ENCODE assay signal across 9 mouse cellular contexts in the genomic region with DNA sequence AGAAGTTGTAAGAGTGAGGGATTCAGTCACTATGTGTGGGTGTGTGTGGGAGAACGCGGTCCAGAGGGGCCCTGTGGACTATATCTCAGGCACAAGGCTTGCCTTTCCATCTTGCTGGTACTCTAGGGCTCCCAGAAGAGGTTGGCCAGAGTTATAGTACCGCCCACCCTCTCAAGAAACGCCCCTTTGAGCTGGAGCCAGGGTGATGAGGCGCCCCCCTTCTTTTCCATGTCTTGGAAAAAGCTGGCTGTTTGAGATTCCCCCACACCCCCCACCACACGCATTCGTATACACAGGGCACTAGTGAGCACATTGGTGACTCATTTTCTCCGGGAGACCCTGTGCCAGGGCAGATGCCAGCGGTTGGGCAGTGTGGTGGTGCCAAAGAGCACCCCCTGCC. TPM values are rescaled to one million over a fixed set of nuclear protein-coding genes. Genes with fewer than 3 reads are reported as not detected.
DNase-seq lines count a peak whose midpoint lies in the region; ATAC-seq and TF ChIP-seq lines count a peak whose summit lies in the region.
"Had no signal": no experiment of that assay in that cellular context is flagged by ENCODE, and none has a peak within 500 bp of the region (broad histone marks: within the 10 kb centered on the region; RNA-seq: fewer than 3 reads in every experiment).

No protein-coding gene starts in this region.

- H3K27me3 ChIP-seq in liver, adult 2 months (ENCODE audit: control insufficient read depth, insufficient read depth, low read length): no peaks in the 10 kb centered on the region
- peaks cover 43% of the 10 kb centered on the region for H3K27me3 ChIP-seq in heart, embryonic 12.5 days (replicated peaks)
- H3K27me3 ChIP-seq in limb, embryonic 10.5 days (ENCODE audit: low read depth, poor library complexity, severe bottlenecking): peaks cover 30% of the 10 kb centered on the region
- peaks cover 63% of the 10 kb centered on the region for H3K27me3 ChIP-seq in neural tube, embryonic 13.5 days

- H3K36me3 ChIP-seq in liver, adult 2 months (ENCODE audit: control insufficient read depth, insufficient read depth, low read length): no peaks in the 10 kb centered on the region
- H3K36me3 ChIP-seq in heart, embryonic 12.5 days: no peaks in the 10 kb centered on the region
- H3K36me3 ChIP-seq in limb, embryonic 10.5 days: peaks cover 10% of the 10 kb centered on the region
- no peaks in the 10 kb centered on the region for H3K36me3 ChIP-seq in neural tube, embryonic 13.5 days

- H3K4me2 ChIP-seq in heart, embryonic 12.5 days: peak overlapping the region; percentile 99
- peak overlapping the region; percentile 100 for H3K4me2 ChIP-seq in neural tube, embryonic 13.5 days

- 63% methylated on average over 9 of the region's 9 CpGs for WGBS in liver, adult 2 months
- WGBS in heart, embryonic 12.5 days: 35% methylated on average over 9 of the region's 9 CpGs
- 34% methylated on average over 9 of the region's 9 CpGs for WGBS in limb, embryonic 10.5 days
- 32% methylated on average over 9 of the region's 9 CpGs for WGBS in neural tube, embryonic 13.5 days

- H3K9me3 ChIP-seq in heart, embryonic 12.5 days (replicated peaks): no peaks in the 10 kb centered on the region
- no peaks in the 10 kb centered on the region for H3K9me3 ChIP-seq in limb, embryonic 10.5 days (replicated peaks)
- H3K9me3 ChIP-seq in neural tube, embryonic 13.5 days: no peaks in the 10 kb centered on the region

- no peak for TF ChIP-seq POLR2A in liver, adult 2 months (IDR thresholded peaks at IDR 0.05; ENCODE audit: extremely low read depth, insufficient read depth, low read length)

- DNase-seq in liver, adult 2 months (ENCODE audit: extremely low read depth, low read depth, low spot score): no peak
- DNase-seq in liver: no peak
- peak; percentile 35 for DNase-seq in limb, embryonic 10.5 days (ENCODE audit: low spot score)
- DNase-seq in cerebellum, adult 11 months: no peak
- no peak for DNase-seq in left cerebral cortex, postnatal 36 days (ENCODE audit: low spot score in 2 of 2)
- DNase-seq in thymus, adult 18-20 months: no peak

- no peak for TF ChIP-seq CTCF in liver, adult 2 months (IDR thresholded peaks at IDR 0.05; ENCODE audit: low read depth, low read length)

- peak overlapping the region; percentile 82; the same call in 1 of the 2 replicates for H3K4me3 ChIP-seq in liver, adult 2 months (ENCODE audit: insufficient read depth, low read depth, low read length)
- H3K4me3 ChIP-seq in heart, embryonic 12.5 days: peak overlapping the region; percentile 78
- peak overlapping the region; percentile 95 for H3K4me3 ChIP-seq in limb, embryonic 10.5 days
- H3K4me3 ChIP-seq in neural tube, embryonic 13.5 days: peak overlapping the region; percentile 66

- H3K9ac ChIP-seq in liver, adult 2 months (ENCODE audit: low read depth, low read length): peak overlapping the region; percentile 87
- H3K9ac ChIP-seq in heart, embryonic 12.5 days: peak overlapping the region; percentile 89
- H3K9ac ChIP-seq in neural tube, embryonic 13.5 days: peak overlapping the region; percentile 80; the same call in 1 of the 2 replicates

- no peaks in the 10 kb centered on the region for H3K79me2 ChIP-seq in liver, adult 2 months (ENCODE audit: control insufficient read depth, insufficient read depth, low read length)

- H3K4me1 ChIP-seq in liver, adult 2 months (ENCODE audit: control insufficient read depth, insufficient read depth, low read length): peaks cover 6% of the 10 kb centered on the region
- peaks cover 30% of the 10 kb centered on the region for H3K4me1 ChIP-seq in heart, embryonic 12.5 days (replicated peaks)
- H3K4me1 ChIP-seq in limb, embryonic 10.5 days: peaks cover 46% of the 10 kb centered on the region
- H3K4me1 ChIP-seq in neural tube, embryonic 13.5 days (replicated peaks): peaks cover 29% of the 10 kb centered on the region

- intact Hi-C loops in left cerebral cortex, postnatal 36 days (cut with DNase I): loop anchor here (5.0 kb wide), 2 partner anchors 36 to 76 kb away; no protein-coding TSS in a partner anchor

- no peak overlapping the region for H3K27ac ChIP-seq in liver, adult 2 months (replicated peaks; ENCODE audit: insufficient read depth, low read depth, low read length)
- H3K27ac ChIP-seq in heart, embryonic 12.5 days (ENCODE audit: poor library complexity, severe bottlenecking): no peak overlapping the region
- peak overlapping the region; percentile 92; the same call in 1 of the 2 replicates for H3K27ac ChIP-seq in limb, embryonic 10.5 days
- no peak overlapping the region for H3K27ac ChIP-seq in neural tube, embryonic 13.5 days (replicated peaks)

- 0 out of 2 replicates have a peak, but pooled peaks have one; percentile 22 for ATAC-seq in heart, embryonic 12.5 days (ENCODE audit: insufficient number of reproducible peaks, low FRiP score)
- no peak for ATAC-seq in neural tube, embryonic 13.5 days (ENCODE audit: low read depth)

RNA-seq across cellular contexts. Expression of a gene that starts 2.8 kb away (rescaled TPM):
- 1.7 and 2.2 TPM in 2 replicates for total RNA-seq in liver, adult 2 months (2014; rRNA removed)
- 4.1 and 5.4 TPM in 2 replicates for polyA plus RNA-seq in liver, adult 2 months (2012; rRNA removed)
- 3.7 and 3.8 TPM in 2 replicates for polyA plus RNA-seq in heart, embryonic 12.5 days (2016; fragmentation: Nextera tagmentation; extraction: Ambion mirVana)
- 7.4 and 9.4 TPM in 2 replicates for polyA plus RNA-seq in limb, embryonic 10.5 days (2016; fragmentation: Nextera tagmentation; extraction: Ambion mirVana)
- 3.0 and 4.6 TPM in 2 replicates for polyA plus RNA-seq in neural tube, embryonic 13.5 days (2015; fragmentation: Nextera tagmentation; extraction: Ambion mirVana)
- 1 to 10 TPM; 2.2 to 4.3 TPM for total RNA-seq in left cerebral cortex, postnatal 36 days (2021)

RNA-seq across cellular contexts. Expression of a gene that starts 44.6 kb away (rescaled TPM):
- 0.27 and 0.28 TPM in 2 replicates for total RNA-seq in liver, adult 2 months (2014; rRNA removed)
- 0.39 and 0.64 TPM in 2 replicates for polyA plus RNA-seq in liver, adult 2 months (2012; rRNA removed)
- polyA plus RNA-seq in heart, embryonic 12.5 days (2016; fragmentation: Nextera tagmentation; extraction: Ambion mirVana): 0.14 and 0.46 TPM in 2 replicates
- 0.08 and 0.29 TPM in 2 replicates for polyA plus RNA-seq in limb, embryonic 10.5 days (2016; fragmentation: Nextera tagmentation; extraction: Ambion mirVana)
- polyA plus RNA-seq in neural tube, embryonic 13.5 days (2015; fragmentation: Nextera tagmentation; extraction: Ambion mirVana): not detected in 2 replicates
- total RNA-seq in left cerebral cortex, postnatal 36 days (2021): not detected
- total RNA-seq: heart, postnatal 36 days had no signal
